Mouse (Mus musculus): Measurements from ENCODE around the gene Zswim4.

The Zswim4 gene

GRCm38 (mm10) chr8:84223322-84224029 lies 13.4 kb downstream of the Zswim4 start:
- DNase-seq (ENCODE audit: low spot score) = no peak

GRCm38 (mm10) chr8:84222566-84223165 lies 14.2 kb downstream of the Zswim4 start:
- DNase-seq (ENCODE audit: low spot score) = no peak

GRCm38 (mm10) chr8:84220105-84220504 lies 16.8 kb downstream of the Zswim4 start:
- no peak for DNase-seq (ENCODE audit: low spot score)

- DNase-seq (ENCODE audit: low spot score) = no peak
Observed at GRCm38 (mm10) chr8:84218143-84218542, 18.7 kb downstream of the Zswim4 start.

- DNase-seq (ENCODE audit: low spot score) = no peak
Observed at GRCm38 (mm10) chr8:84217206-84217605, 19.6 kb downstream of the Zswim4 start.

GRCm38 (mm10) chr8:84213277-84213676 lies 23.6 kb downstream of the Zswim4 start:
- no peak for DNase-seq (ENCODE audit: low spot score)

GRCm38 (mm10) chr8:84211881-84212563 lies 24.8 kb downstream of the Zswim4 start:
- DNase-seq (ENCODE audit: low spot score) = no peak

GRCm38 (mm10) chr8:84211202-84211601 lies 25.7 kb downstream of the Zswim4 start:
- DNase-seq (ENCODE audit: low spot score) = no peak

GRCm38 (mm10) chr8:84210167-84210791 lies 26.6 kb downstream of the Zswim4 start:
- DNase-seq (ENCODE audit: low spot score) = peak; percentile 77

- no peak for DNase-seq (ENCODE audit: low spot score)
Observed at GRCm38 (mm10) chr8:84208381-84209380, 28.2 kb downstream of the Zswim4 start.

- no peak for DNase-seq (ENCODE audit: low spot score)
Observed at GRCm38 (mm10) chr8:84207811-84208210, 29.0 kb downstream of the Zswim4 start.

- DNase-seq (ENCODE audit: low spot score) = no peak
Observed at GRCm38 (mm10) chr8:84206666-84207065, 30.2 kb downstream of the Zswim4 start.

GRCm38 (mm10) chr8:84205073-84205472 lies 31.8 kb downstream of the Zswim4 start:
- DNase-seq (ENCODE audit: low spot score) = no peak

GRCm38 (mm10) chr8:84203975-84204772 lies 32.7 kb downstream of the Zswim4 start:
- peak; percentile 52 for DNase-seq (ENCODE audit: low spot score)

- peak; percentile 83 for DNase-seq (ENCODE audit: low spot score)
Observed at GRCm38 (mm10) chr8:84202938-84203917, 33.6 kb downstream of the Zswim4 start.

- no peak for DNase-seq (ENCODE audit: low spot score)
Observed at GRCm38 (mm10) chr8:84202466-84202865, 34.4 kb downstream of the Zswim4 start.

GRCm38 (mm10) chr8:84201545-84202245 lies 35.2 kb downstream of the Zswim4 start:
- peak; percentile 50 for DNase-seq (ENCODE audit: low spot score)

GRCm38 (mm10) chr8:84200652-84201544 lies 36.0 kb downstream of the Zswim4 start:
- no peak for DNase-seq (ENCODE audit: low spot score)
